Mouse (Mus musculus) left cerebral cortex, adult 18-20 months (tissue): ENCODE results near the gene Washc3. TPM values are rescaled to one million over a fixed set of nuclear protein-coding genes. Genes with fewer than 3 reads are reported as not detected.

Source experiments
- DNase-seq, 2 experiments: peaks; one replicate each; pipeline ENCODE4 v3.0.0; 2021 to 2022; ENCODE audit warnings: low spot score in 2 of 2, mixed read lengths in 1 of 2
- total RNA-seq, 2 experiments: library from RNA; stranded (reverse); gene quantifications; 2 replicates each; pipeline ENCODE4 v1.2.3; 2021

Gene Washc3
- total RNA-seq, 2 experiments from 2014 or later: 20.9 to 23.8 TPM

DNA sequence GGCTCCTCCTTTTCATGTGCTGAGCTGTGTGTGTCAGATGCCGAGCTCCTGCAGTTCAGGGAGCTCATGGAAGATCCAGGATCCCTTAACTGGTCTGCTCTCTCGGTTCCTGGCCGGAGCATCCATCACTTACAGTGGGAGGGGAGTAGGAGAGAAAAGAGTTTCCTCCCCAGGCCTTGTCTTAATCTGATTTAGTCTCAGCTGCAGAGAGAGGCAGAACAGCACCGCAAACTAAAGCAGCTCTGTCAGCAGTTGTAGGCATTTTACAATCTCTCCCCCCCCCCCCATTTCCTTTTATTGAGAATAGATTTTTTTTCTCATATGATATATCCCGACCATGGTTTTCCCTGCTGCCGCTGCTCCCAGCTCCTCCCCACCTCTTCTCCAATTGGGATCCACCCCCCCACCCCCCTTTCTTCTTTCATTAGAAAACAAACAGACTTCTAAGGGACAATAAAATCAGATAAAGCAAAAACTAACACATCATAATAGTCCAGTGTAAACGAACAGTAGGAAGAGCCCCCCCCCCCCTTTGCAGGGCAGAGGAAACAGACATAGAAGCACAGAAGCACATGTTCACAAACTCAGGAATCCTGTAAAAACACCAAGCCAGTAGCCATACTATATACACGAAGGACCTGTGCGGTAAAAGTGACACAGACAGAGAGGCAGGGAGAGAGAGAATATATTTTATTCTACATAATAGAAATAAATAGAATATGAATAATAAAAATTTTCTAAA, 51.4 kb downstream of the Washc3 start:
- DNase-seq: no peak

DNA sequence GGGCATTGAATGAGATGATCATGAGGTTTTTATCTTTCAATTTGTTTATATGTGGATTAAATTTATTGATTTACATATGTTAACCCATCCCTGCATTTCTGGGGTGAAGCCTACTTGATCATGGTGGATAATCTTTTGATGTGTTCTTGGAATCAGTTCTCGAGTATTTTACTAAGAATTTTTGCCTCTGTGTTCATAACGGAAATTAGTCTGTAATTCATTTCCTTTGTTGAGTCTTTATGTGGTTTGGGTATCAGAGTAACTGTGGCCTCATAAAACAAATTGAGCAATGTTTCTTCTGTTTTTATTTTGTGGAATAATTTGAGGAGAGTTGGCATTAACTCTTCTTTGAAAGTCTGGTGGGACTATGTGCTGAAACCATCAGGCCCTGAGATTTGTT, 54.7 kb downstream of the Washc3 start:
- no peak for DNase-seq

DNA sequence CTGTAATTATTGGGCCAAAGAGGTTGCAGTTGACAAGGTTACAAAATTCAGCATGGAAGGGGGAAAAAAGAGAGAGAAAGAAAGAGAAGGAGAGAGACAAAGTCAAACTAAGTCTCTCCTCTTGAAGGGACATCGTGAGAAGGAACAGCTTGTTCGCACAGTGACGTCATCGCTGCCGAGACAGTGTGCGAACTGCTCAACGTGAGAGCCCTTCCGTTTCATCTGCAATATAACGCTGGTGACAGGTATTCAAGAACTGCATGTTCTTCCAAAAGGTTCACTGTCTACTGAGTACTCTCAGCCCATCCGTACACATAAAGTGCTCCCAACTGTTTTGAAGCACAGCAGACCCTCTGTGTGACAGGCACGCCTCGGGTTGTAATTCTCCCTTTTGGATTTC, 59.4 kb downstream of the Washc3 start:
- no peak for DNase-seq

DNA sequence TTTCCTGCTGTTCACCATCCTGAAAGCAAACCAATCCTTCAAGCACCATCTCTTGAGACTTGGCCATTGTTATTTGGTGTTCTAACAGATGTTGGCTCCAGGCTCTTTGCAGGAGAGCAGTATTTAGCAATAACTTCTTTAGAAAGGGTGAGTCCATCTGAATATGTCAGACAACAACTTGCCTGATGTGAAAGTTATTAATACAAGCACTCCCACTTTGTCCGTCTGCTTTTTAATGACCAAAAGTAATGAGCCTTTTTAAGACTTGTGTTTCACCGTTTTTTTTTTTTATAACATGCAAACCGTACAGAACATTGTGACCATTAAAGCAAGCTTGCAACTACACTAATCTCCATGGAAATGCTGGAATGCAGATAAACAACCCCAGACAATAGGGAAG, 60.3 kb downstream of the Washc3 start:
- no peak for DNase-seq

DNA sequence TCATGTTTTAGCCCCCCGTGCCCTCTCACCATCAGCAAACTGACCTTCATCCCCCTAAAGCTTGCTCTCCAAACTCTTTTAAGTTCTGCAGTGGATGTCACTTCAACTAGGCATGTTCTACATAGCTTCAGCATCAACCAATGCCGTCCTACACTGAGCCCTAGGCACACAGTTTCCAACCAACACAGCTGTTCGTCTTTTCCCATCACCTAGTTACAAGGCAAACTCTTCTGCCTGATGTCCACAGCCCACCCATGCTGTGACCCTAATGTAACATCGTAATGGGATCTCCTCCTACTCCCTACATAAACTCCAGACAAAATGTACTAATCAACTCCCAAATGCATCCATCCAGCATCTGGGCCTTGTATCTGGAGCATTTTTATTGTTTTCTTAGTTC, 62.5 kb downstream of the Washc3 start:
- no peak for DNase-seq

DNA sequence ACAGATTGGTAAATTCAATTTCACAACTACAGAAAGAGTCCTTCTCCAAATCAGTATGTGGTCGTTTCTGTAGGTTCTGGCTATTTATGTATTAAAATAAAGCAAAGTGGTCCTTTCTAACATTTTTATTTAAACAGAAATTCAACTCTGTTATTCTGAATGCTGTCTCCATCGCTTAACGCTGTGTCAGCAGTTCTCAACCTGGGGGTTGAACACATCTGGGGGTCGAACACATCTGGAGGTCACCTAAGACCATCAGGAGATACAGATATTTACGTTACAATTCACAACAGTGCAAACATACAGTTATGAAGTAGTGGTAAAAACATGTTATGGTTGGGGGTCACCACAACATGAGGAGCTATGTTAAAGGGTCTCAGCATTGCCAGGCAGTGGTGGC, 73.2 kb downstream of the Washc3 start:
- no peak for DNase-seq

DNA sequence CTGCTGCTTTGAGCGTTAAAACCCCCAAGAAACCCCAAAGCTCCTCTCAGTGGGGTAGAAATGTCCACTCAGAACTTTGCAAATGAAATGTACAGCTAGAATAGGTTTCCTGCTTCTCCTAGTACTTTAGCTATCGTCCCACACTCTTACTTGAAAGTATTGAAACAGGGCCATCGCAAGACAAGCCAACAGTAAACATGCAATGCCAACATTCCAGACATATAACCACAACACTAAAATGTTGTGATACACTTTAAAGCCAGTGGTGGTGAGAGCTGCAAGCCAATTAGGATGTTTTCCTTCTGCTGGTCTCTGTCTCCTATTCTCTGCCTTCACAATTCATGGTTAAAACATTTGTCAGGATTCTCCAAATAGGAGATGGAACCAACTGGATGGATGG, 80.8 kb downstream of the Washc3 start:
- no peak for DNase-seq

DNA sequence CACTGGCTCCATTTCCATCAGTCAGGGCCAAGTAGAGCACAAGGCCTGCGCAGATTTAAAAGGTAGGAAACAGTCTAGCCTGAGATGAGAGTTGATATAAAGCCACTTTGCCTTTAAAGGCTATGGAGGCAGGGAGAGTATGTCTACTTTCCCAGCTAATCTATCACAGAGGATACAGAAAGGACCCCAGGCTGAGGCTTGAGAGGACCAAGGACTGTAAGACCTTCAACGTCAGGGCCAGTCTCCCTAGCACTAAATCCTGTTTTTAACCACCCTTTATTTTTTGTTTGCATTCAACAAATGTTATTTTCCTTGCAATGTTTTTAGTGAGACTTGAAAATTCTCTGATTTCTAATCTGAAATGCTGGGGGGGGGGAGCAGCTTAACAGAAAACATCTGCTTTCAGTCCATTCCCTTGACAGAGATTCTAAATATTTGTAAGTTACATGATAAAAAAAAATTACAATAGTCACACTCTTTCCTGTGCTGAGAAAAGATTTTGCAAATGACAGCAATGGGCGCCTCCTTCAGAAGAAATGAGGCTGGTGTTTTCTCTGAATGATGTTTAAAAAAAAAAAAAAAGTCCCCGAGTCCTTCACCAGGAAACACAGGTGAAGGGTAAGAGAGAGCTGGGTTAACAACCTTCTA, 83.6 kb downstream of the Washc3 start:
- DNase-seq: no peak

DNA sequence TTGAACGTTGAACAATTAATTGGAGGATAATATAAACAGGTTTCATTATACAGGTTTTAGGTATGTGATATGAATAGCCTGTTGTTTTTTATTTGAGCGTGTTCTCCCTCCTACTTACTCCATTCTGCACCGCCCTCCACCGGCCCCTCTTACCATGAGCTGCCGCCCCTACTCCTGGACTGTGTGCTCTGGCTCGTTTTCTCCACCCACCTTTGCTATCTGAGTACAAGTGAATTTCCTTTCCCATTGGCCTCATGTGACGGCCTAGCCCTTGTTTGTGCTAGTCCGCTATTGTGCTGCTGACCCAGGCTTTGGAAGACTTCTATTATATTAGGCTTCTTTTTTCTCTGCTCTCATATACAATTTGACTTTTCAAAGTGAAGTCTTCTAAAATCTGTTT, 86.4 kb downstream of the Washc3 start:
- no peak for DNase-seq

DNA sequence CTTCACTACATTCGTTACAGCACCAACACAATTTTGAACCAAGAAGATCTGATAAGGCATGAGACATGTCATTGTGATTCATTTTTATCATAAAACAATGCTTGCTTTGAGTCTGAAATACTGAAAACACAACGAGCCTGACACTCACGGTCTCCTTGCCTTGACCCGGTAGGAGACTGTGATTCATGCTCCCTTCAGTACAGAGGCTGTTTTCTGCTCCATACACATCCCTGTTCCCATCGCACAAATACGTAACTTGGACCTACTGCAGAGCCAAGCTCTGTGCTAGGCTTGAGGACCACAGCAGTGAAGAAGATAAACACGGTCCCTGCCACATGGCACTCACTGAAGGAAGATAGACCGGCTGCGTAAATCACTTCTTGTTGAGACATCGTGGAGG, 87.2 kb downstream of the Washc3 start:
- DNase-seq: no peak

DNA sequence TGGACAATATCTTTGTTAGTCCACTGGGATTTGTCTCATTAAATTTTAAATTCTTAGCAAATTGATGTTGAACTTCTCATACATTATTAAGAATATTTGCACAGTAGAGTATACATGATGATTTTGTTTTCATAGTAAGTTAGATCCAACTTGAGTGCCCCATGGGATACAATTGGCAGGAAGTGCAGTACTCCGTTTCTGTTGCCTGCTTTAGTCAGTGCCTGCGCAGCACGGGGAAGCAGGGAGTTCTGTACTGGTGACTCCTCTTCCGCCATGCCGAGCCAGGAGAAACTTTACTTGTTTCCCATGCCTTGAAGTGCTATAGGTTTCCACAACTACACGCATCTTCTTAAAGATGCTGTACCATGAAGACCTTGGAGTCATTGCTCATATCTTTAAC, 94.2 kb downstream of the Washc3 start:
- no peak for DNase-seq

Other genes with a start within 250 kb of the Washc3 start
- under 1 TPM in 1 of 2 experiments, not detected in 1; 0.70 TPM for gene Pmch, start 110.0 kb upstream of the Washc3 start, total RNA-seq
- 1 to 10 TPM in 1 of 2 experiments, under 1 TPM in 1; 0.51 to 1.3 TPM for gene Parpbp, start 54.2 kb upstream of the Washc3 start, total RNA-seq
- gene Nup37, start 54.1 kb upstream of the Washc3 start, total RNA-seq: 1 to 10 TPM; 5.3 to 8.0 TPM
- 1 to 10 TPM; 1.6 TPM for gene Dram1, start 178.0 kb downstream of the Washc3 start, total RNA-seq
- 10 to 100 TPM; 67.8 to 71.8 TPM for gene Gnptab, start 178.0 kb downstream of the Washc3 start, total RNA-seq